Mouse (Mus musculus) CH12.LX (cell line): Measurements from ENCODE around the gene Ppl. TPM values are rescaled to one million over a fixed set of nuclear protein-coding genes. Genes with fewer than 3 reads are reported as not detected.
A peak's percentile ranks its signal among the peaks of the same experiment; 100 is the strongest.

Source experiments
- DNase-seq: peaks from one replicate; pipeline ENCODE4 v3.0.0-alpha.2; 2013; ENCODE audit errors: extremely low read depth
- H3K27ac ChIP-seq: 2 replicates; pipeline ENCODE4 v1.5.1; 2012; ENCODE audit warnings: low read depth, mild to moderate bottlenecking, control low read depth, moderate library complexity; ENCODE audit not compliant: insufficient read depth
- H3K27me3 ChIP-seq: replicated peaks from 2 replicates; pipeline ENCODE3; 2012; ENCODE audit warnings: inconsistent platforms
- H3K36me3 ChIP-seq, 2 experiments: replicated peaks in 1 of 2; 2 replicates each; pipeline versions ENCODE3 to v1.6.1; 2012; ENCODE audit warnings: inconsistent platforms in 1 of 2, low read length in 1 of 2, mild to moderate bottlenecking in 1 of 2, mixed read lengths in 1 of 2, moderate library complexity in 1 of 2; ENCODE audit not compliant: control insufficient read depth in 1 of 2, insufficient read depth in 1 of 2
- H3K4me1 ChIP-seq, 2 experiments: 2 replicates each; pipeline ENCODE4 v1.6.1; 2012; ENCODE audit warnings: inconsistent platforms in 1 of 2, moderate library complexity in 1 of 2; ENCODE audit not compliant: insufficient read depth in 2 of 2, control insufficient read depth in 1 of 2
- H3K4me2 ChIP-seq: 2 replicates; pipeline ENCODE4 v1.6.1; 2012; ENCODE audit warnings: low read depth, mild to moderate bottlenecking, control low read depth; ENCODE audit not compliant: poor library complexity, insufficient read depth, severe bottlenecking
- H3K4me3 ChIP-seq, 3 experiments: fragments of 150-350 bp in 1 of 3; sonication (generic) in 1 of 3; replicated peaks in 1 of 3; 2 replicates each; pipeline versions ENCODE3 to v1.5.1; 2011 to 2012; ENCODE audit warnings: low read depth in 2 of 3, low read length in 2 of 3, mild to moderate bottlenecking in 2 of 3, moderate library complexity in 2 of 3, control low read depth in 1 of 3, improper control_type of control experiment in 1 of 3, inconsistent platforms in 1 of 3, mixed read lengths in 1 of 3; ENCODE audit not compliant: poor library complexity in 1 of 3
- H3K79me2 ChIP-seq: replicated peaks from 2 replicates; pipeline ENCODE4 v1.6.1; 2012; ENCODE audit warnings: mild to moderate bottlenecking, moderate library complexity; ENCODE audit not compliant: control insufficient read depth, poor library complexity, insufficient read depth, severe bottlenecking; ENCODE audit errors: extremely low read depth
- H3K9ac ChIP-seq: 2 replicates; pipeline ENCODE4 v1.6.1; 2012; ENCODE audit warnings: low read depth, mild to moderate bottlenecking, control low read depth, moderate library complexity; ENCODE audit not compliant: insufficient read depth
- H3K9me3 ChIP-seq: replicated peaks from 2 replicates; pipeline ENCODE3; 2012; ENCODE audit warnings: low read length, inconsistent platforms, mixed read lengths
- BHLHE40 ChIP-seq: IDR thresholded peaks from 2 replicates; pipeline ENCODE4 v1.6.1; 2011; ENCODE audit warnings: mild to moderate bottlenecking, low read depth, low read length, improper control_type of control experiment
- CHD1 ChIP-seq: IDR thresholded peaks from 2 replicates; pipeline ENCODE4 v1.6.1; 2012; ENCODE audit warnings: low read depth, low read length, improper control_type of control experiment, inconsistent platforms
- CTCF ChIP-seq, 2 experiments: IDR thresholded peaks in 1 of 2; conservative IDR thresholded peaks in 1 of 2; 2 replicates each; pipeline ENCODE4 v1.5.1; 2011 to 2012; ENCODE audit warnings: low read depth in 2 of 2, low read length in 2 of 2, improper control_type of control experiment in 1 of 2, inconsistent platforms in 1 of 2, mild to moderate bottlenecking in 1 of 2, moderate library complexity in 1 of 2
- GABPA ChIP-seq: IDR thresholded peaks from 2 replicates; pipeline ENCODE4 v1.6.1; 2012; ENCODE audit warnings: low read depth, low read length, improper control_type of control experiment, inconsistent platforms; ENCODE audit not compliant: insufficient replicate concordance
- MXI1 ChIP-seq: IDR thresholded peaks from 2 replicates; pipeline ENCODE4 v1.6.1; 2011; ENCODE audit warnings: mild to moderate bottlenecking, low read depth, low read length, improper control_type of control experiment
- NELFE ChIP-seq: IDR thresholded peaks from 2 replicates; pipeline ENCODE4 v1.6.1; 2011; ENCODE audit warnings: low read depth, low read length, improper control_type of control experiment
- POLR2A ChIP-seq: IDR thresholded peaks from 2 replicates; pipeline ENCODE4 v1.6.1; 2011; ENCODE audit warnings: low read depth, mild to moderate bottlenecking, improper control_type of control experiment, low read length
- POLR2AphosphoS2 ChIP-seq: IDR thresholded peaks from 2 replicates; pipeline ENCODE4 v1.6.1; 2011; ENCODE audit warnings: low read depth, low read length, improper control_type of control experiment
- RAD21 ChIP-seq: IDR thresholded peaks from 2 replicates; pipeline ENCODE4 v1.6.1; 2011; ENCODE audit warnings: low read depth, mild to moderate bottlenecking, low read length, improper control_type of control experiment, moderate library complexity
- SIN3A ChIP-seq: IDR thresholded peaks from 2 replicates; pipeline ENCODE4 v1.6.1; 2012; ENCODE audit warnings: low read length, improper control_type of control experiment, inconsistent platforms
- SMC3 ChIP-seq: IDR thresholded peaks from 2 replicates; pipeline ENCODE4 v1.6.1; 2011; ENCODE audit warnings: low read depth, low read length, improper control_type of control experiment
- TBP ChIP-seq: conservative IDR thresholded peaks from 2 replicates; pipeline ENCODE4 v1.6.1; 2011; ENCODE audit warnings: low read depth, low read length, improper control_type of control experiment
- TCF12 ChIP-seq: IDR thresholded peaks from 2 replicates; pipeline ENCODE4 v1.6.1; 2014; ENCODE audit warnings: low read depth, mild to moderate bottlenecking, inconsistent platforms, low read length, improper control_type of control experiment
- UBTF ChIP-seq: IDR thresholded peaks from 2 replicates; pipeline ENCODE4 v1.6.1; 2012; ENCODE audit warnings: low read depth, mild to moderate bottlenecking, inconsistent platforms, low read length, improper control_type of control experiment, moderate library complexity
- ZMIZ1 ChIP-seq: IDR thresholded peaks from 2 replicates; pipeline ENCODE4 v1.6.1; 2012; ENCODE audit warnings: low read depth, mild to moderate bottlenecking, inconsistent platforms, low read length, improper control_type of control experiment
- ZNF384 ChIP-seq: IDR thresholded peaks from 2 replicates; pipeline ENCODE4 v1.6.1; 2012; ENCODE audit warnings: low read depth, low read length, improper control_type of control experiment, inconsistent platforms
- dilution Hi-C: fragments of 300-500 bp; cut with MboI; formaldehyde crosslinking; loops from 2 replicates; pipeline ENCODE4 v1.14.3; 2020; ENCODE audit warnings: low sequenced_read_pairs; ENCODE audit not compliant: extremely low pct_unique_long_range_greater_than_20kb, extremely low pct_ligation_motif_present
- in situ Hi-C: fragments of 300-500 bp; cut with MboI; formaldehyde crosslinking; loops from 3 replicates; pipeline ENCODE4 v1.14.3; 2019; ENCODE audit warnings: low sequenced_read_pairs, low pct_ligation_motif_present, low pct_unique_long_range_greater_than_20kb, mixed read lengths
- polyA plus RNA-seq: library from polyadenylated mRNA; unstranded; fragments of >175 nt; gene quantifications from 2 replicates; pipeline ENCODE4 v1.2.1, GENCODE M21; 2012; ENCODE audit warnings: low read depth; ENCODE audit not compliant: insufficient read length
- total RNA-seq, 2 experiments: library from RNA; depleted of rRNA; stranded (reverse); fragments of 300-350 nt in 1 of 2; fragments of >200 nt in 1 of 2; gene quantifications; 2 replicates each; pipeline ENCODE4 v1.2.3; 2012 to 2014

Ppl gene
- total and polyA plus RNA-seq, 3 experiments, result 0.04 to 0.25 TPM; not detected in 1

GRCm38 (mm10) chr16:5058114-5058513 is 74.1 kb downstream of the Ppl start:
- Histone ChIP-seq H3K4me2 (no peak overlapping the region), H3K9me3 (no peaks in the 10 kb centered on the region), H3K36me3 (peaks cover 47 to 74% of the 10 kb centered on the region in 2 experiments), H3K27me3 (no peaks in the 10 kb centered on the region), H3K9ac (no peak overlapping the region), H3K4me3 (no peak overlapping the region), H3K79me2 (peaks cover 14% of the 10 kb centered on the region), H3K27ac (no peak overlapping the region), H3K4me1 (0 out of 4 replicates have a peak, but pooled peaks cover 0 to 3% of the 10 kb centered on the region in 2 experiments)
- in situ Hi-C loops, result no loop called here
- no peak for TF ChIP-seq CHD1
- no peak for TF ChIP-seq TCF12
- no peak for TF ChIP-seq TBP
- TF ChIP-seq POLR2A, result no peak
- TF ChIP-seq RAD21, result peak; percentile 32
- TF ChIP-seq ZMIZ1, result no peak
- TF ChIP-seq SMC3, result peak; percentile 45
- peak; percentile 53 to 60; a peak in 3 of 4 replicates for TF ChIP-seq CTCF (conservative IDR thresholded peaks at IDR 0.05 in 1 of 2, IDR thresholded peaks at IDR 0.05 in 1 of 2; ENCODE audit: low read depth in 2 of 2, low read length in 2 of 2)
- no peak for TF ChIP-seq NELFE
- dilution Hi-C loops, result no loop called here
- peak; percentile 41 for DNase-seq

- H3K4me2 ChIP-seq, result peak overlapping the region; percentile 86
- peaks cover 0 to 37% of the 10 kb centered on the region in 2 experiments; a peak in 2 of 4 replicates for H3K4me1 ChIP-seq
- H3K9me3 ChIP-seq, result no peaks in the 10 kb centered on the region
- DNase-seq, result peak; percentile 74
- TF ChIP-seq NELFE (no peak), SIN3A (peak; percentile 92), GABPA (no peak), CTCF (conservative IDR thresholded peaks at IDR 0.05 in 1 of 2, IDR thresholded peaks at IDR 0.05 in 1 of 2; ENCODE audit: low read depth in 2 of 2, low read length in 2 of 2) (peak in 1 of 2 experiments; percentile 43; a peak in 2 of 4 replicates), CHD1 (peak; percentile 63; the same call in 1 of the 2 replicates), BHLHE40 (no peak), POLR2AphosphoS2 (no peak), POLR2A (no peak), UBTF (peak; percentile 94), MXI1 (peak; percentile 74), ZNF384 (0 out of 2 replicates have a peak, but pooled peaks have one; percentile 14)
- peak overlapping the region; percentile 80 to 93 (median 89) for H3K4me3 ChIP-seq
- peak overlapping the region; percentile 81 for H3K27ac ChIP-seq
- peak overlapping the region; percentile 81 for H3K9ac ChIP-seq
- dilution Hi-C loops (no loop called here), in situ Hi-C loops (no loop called here)
- H3K79me2 ChIP-seq, result peaks cover 50% of the 10 kb centered on the region
- no peaks in the 10 kb centered on the region for H3K27me3 ChIP-seq
- H3K36me3 ChIP-seq, result peaks cover 27 to 49% of the 10 kb centered on the region in 2 experiments
Observed at GRCm38 (mm10) chr16:5050251-5051110, 81.7 kb downstream of the Ppl start.
